Mouse (Mus musculus): ENCODE measurements at regions not wholly inside any gene's neighbourhood (a gene's known extent, or its start where the extent isn't known, plus 50 kb on each side); places are given as distances from the start of the nearest gene placed in this dataset.

DNA sequence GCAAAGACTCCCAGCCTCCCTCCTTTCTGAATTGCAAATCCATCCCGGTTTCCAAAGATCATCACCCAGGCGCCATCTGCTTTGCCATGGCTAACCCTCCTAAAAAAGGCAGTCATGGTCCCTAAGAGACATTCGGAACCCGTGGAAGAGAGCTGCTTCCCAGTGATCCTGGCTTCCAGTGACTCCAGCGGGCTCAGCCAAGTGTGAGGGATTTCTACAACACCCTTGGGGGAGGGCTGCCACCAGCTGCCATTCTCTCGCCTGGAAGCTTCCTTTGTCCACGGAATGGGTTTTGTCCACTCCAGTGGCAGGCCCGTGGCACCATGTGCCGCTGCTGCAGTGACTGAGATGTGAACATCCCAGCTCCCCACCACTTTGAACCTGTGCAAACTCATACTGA is 64.7 kb upstream of the Top1 start:
- TF ChIP-seq CTCF (IDR thresholded peaks at IDR 0.05; ENCODE audit: extremely low read depth, insufficient read depth, low read length) (no peak), POLR2A (IDR thresholded peaks at IDR 0.05; ENCODE audit: extremely low read depth, insufficient read depth, low read length) (no peak)

Measured in cortical plate, adult 2 months (tissue).